Mouse (Mus musculus) frontal cortex, postnatal 14 days (tissue): Measurements from ENCODE around the gene Ipcef1.
A peak's percentile ranks its signal among the peaks of the same experiment; 100 is the strongest.

ENCODE experiments used
- DNase-seq, 2 experiments: peaks; one replicate each; pipeline ENCODE4 v3.0.0; 2022; ENCODE audit warnings: low spot score in 2 of 2

The Ipcef1 gene

DNA sequence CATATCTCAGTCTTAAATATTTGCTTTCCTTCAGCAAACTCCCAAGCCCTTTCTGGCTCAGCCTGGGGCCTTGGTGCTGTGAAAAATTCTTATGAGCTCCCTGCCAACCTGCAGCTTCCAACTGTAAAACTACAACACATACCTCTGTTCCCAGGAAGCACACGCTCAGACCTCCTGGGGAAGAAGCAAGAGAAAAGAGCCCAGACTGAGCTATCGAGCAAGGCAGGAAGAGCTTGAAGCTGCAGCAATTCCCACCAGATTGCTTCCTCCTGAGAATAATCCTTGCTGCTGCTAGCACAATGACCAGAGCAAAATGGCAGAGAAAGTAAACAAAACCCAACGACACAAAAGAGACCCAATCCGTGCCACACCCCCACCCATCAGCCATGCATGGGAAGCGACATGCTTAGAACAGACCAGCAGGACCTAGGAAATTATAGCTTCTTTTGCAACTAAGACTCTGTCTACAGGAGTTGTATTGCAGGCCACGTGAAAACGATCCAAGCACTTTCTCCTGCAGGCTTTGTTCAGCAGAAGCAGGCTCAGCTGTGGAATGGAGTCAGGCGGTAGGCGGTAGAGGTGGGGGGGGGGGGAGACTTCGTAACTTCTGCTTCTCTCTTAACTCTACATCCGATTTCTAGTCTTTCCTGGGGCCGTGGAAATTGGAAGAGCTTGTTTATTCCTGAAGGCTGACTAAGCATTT, at the start of gene Ipcef1:
TSS of gene Ipcef1 (minus strand) at position 164 of the 703 bp plus-strand sequence.
- no peak for DNase-seq

- DNase-seq: no peak
Observed at GRCm38 (mm10) chr10:7077971-7078370, 25.7 kb upstream of the Ipcef1 start.

- no peak for DNase-seq
Observed at GRCm38 (mm10) chr10:7077389-7077808, 25.1 kb upstream of the Ipcef1 start.

GRCm38 (mm10) chr10:7076662-7077211, 24.5 kb upstream of the Ipcef1 start:
- no peak for DNase-seq

GRCm38 (mm10) chr10:7076201-7076600, 23.9 kb upstream of the Ipcef1 start:
- peak; percentile 62 to 78 for DNase-seq

- no peak for DNase-seq
Observed at GRCm38 (mm10) chr10:7075661-7076060, 23.4 kb upstream of the Ipcef1 start.

- no peak for DNase-seq
Observed at GRCm38 (mm10) chr10:7074231-7074630, 22.0 kb upstream of the Ipcef1 start.

- no peak for DNase-seq
Observed at GRCm38 (mm10) chr10:7070924-7071323, 18.6 kb upstream of the Ipcef1 start.

- no peak for DNase-seq
Observed at GRCm38 (mm10) chr10:7070100-7070835, 18.0 kb upstream of the Ipcef1 start.

- no peak for DNase-seq
Observed at GRCm38 (mm10) chr10:7069090-7069489, 16.8 kb upstream of the Ipcef1 start.

GRCm38 (mm10) chr10:7068608-7069007, 16.3 kb upstream of the Ipcef1 start:
- DNase-seq: no peak

- DNase-seq: no peak
Observed at GRCm38 (mm10) chr10:7063752-7064457, 11.6 kb upstream of the Ipcef1 start.

DNA sequence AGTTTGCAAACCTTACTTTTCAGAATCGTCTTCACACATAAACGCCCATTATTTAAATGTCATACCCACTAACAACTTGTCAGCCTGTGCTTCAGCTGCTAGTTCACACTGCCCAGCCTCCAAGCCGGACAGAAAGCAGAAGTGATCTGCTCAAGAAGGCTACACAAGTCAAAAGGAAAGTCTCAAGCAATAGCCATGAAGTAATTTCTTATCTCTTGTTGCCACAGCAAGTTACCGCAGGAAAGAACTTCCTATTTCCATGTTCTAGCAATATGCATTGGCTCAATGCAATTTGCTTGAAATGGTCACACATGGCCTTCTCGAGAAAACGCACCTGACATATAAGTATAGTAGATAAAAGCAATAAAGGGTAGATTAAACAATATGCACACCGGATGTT, 10.7 kb upstream of the Ipcef1 start:
- no peak for DNase-seq

DNA sequence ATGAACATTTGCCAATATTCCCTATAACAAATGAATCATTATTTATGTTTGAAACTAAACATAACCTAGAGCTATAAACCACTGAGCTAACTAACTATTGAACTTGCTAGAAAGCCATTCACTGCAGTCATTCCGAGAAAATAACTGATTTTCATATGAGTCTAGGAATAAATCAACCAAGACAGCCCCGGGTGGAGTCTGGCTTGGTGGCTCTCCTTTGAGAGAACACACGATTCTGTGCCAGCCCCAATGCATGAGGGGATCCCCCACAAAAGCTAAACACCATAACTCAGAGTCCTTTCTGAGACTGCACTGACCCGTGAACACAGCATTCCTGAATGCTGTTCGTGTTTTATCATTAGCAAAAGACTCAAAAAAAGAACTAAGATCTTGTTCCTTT, 8.0 kb upstream of the Ipcef1 start:
- no peak for DNase-seq

GRCm38 (mm10) chr10:7057546-7057945, 5.3 kb upstream of the Ipcef1 start:
- no peak for DNase-seq

DNA sequence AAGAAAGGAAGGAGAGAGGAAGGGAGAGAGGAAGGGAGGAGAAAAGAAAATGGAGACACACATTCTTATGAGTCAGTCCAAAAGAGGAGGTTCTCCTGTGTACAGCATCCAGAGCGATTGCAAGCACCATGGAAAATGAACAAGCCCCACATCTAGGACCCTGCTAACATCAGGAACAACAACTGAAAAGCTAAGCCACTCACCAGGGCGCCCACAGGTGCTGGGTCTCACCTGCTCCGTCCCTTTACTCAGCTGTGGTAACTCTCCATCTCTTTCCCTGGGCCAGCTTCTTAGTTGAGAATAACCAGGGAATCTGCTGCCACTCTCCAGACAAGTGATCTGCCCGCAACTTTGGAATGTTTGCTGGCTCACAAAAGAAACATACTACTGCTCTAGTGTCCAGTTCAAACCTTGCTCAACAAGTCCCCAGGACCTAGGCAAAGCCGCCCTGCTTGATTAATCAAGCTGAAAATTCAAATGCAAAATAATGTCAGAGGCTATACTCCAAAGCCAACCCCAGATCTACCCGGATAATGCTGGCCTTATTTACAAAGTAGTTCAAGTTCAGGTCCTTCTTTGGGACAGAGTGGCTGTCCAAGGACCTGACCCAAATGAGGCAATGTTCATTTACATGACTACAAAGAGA, 2.4 kb upstream of the Ipcef1 start:
- DNase-seq: no peak

- no peak for DNase-seq
Observed at GRCm38 (mm10) chr10:7049901-7050300, 2.4 kb downstream of the Ipcef1 start.

GRCm38 (mm10) chr10:7047919-7048291, 4.4 kb downstream of the Ipcef1 start:
- DNase-seq: no peak

DNA sequence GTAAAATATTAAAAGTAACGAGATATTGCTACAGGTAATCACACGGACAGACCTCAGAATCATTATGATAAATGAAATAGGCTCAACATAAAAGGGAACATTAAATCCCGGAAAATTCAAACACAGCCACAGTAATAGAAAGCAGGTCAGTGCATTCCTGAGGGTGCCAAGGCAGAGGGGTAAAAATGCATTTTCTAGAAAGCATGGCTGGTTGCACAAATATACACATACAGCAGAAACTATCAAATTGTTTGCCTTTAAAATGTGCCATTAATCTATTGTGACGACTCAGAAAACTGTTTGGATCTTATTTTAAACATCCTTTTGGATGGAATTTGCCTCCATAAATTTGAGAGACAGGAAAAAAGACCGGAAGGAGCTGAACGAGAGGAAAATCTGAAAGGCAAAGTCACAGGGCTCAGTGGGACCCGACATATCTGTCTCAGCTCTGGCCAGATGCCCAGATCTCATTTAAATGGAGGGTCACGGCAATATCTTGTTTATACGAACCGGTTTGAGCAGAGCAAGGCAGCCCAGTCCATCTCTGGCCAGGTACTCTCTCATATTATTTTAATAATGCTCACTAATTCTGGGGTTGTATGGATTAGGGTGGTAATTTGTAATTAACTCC, 4.9 kb downstream of the Ipcef1 start:
- no peak for DNase-seq

GRCm38 (mm10) chr10:7043896-7044295, 8.4 kb downstream of the Ipcef1 start:
- no peak for DNase-seq

GRCm38 (mm10) chr10:7041032-7041431, 11.2 kb downstream of the Ipcef1 start:
- DNase-seq: no peak
